Mouse (Mus musculus) activated CD4-positive, CD25-positive, alpha-beta regulatory T cell, adult 9 weeks (primary cell): ENCODE data around the gene Bcap29. TPM values are rescaled to one million over a fixed set of nuclear protein-coding genes. Genes with fewer than 3 reads are reported as not detected.

Experiments used
- polyA plus RNA-seq: library from polyadenylated mRNA; unstranded; fragments of 100-300 nt; shearing (Covaris generic); gene quantifications from one replicate; pipeline ENCODE4 v1.2.1, GENCODE M21; 2017

Bcap29 gene
- 66.2 TPM for polyA plus RNA-seq

GRCm38 (mm10) chr12:31634343-31635239, at the start of gene Bcap29:
TSS of gene Bcap29 (minus strand) at chr12:31634658.

GRCm38 (mm10) chr12:31654197-31654964, 19.9 kb upstream of the Bcap29 start, which contains the start of the genes Dus4l and Cog5:
TSS of gene Dus4l (minus strand) at chr12:31654826.
TSS of gene Cog5 (plus strand) at chr12:31654869.

Other genes starting within 250 kb of the Bcap29 start
- not detected for gene Slc26a3, start 243.8 kb downstream of the Bcap29 start, polyA plus RNA-seq
- 40.9 TPM for gene Cbll1, start 135.0 kb downstream of the Bcap29 start, polyA plus RNA-seq
- gene Slc26a4, start 74.7 kb downstream of the Bcap29 start, polyA plus RNA-seq, result not detected
- gene Dus4l, start 20.2 kb upstream of the Bcap29 start, polyA plus RNA-seq, result 14.2 TPM
- 59.5 TPM for gene Cog5, start 20.2 kb upstream of the Bcap29 start, polyA plus RNA-seq
- gene Gpr22, start 79.3 kb upstream of the Bcap29 start, polyA plus RNA-seq, result 2.4 TPM